Mouse (Mus musculus): ENCODE results near the gene Gm20683. TPM values are rescaled to one million over a fixed set of nuclear protein-coding genes. Genes with fewer than 3 reads are reported as not detected.
A peak's percentile ranks its signal among the peaks of the same experiment; 100 is the strongest.
"Not testable (repeated sequence)": the region's sequence is repeated elsewhere in the genome, so short reads cannot be mapped to it uniquely, and the experiment has no call there.

The Gm20683 gene
- polyA plus RNA-seq, 1 experiment from 2014 or later = 2.5 TPM

DNA sequence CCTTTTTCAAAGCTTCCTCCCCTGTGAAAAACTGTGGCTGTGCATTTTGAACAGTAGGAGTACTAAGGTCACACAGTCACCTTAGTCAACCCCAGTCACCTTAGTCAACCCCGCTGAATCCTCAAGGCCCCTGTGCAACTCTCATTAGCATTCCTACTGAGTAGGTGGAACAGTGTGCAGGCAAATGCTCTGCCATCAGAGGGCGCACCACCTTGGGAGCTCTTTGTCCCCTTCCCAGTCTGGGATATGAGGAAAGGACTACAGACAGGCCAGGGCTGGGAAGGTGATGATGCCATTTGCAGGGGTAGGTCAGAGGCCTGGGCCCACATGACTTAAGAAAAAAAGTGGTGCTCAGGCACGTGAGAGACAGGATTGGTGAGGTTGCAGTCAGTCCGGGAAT lies 37.7 kb upstream of the Gm20683 start:
- 45% methylated on average over 4 of the region's 4 CpGs for WGBS

DNA sequence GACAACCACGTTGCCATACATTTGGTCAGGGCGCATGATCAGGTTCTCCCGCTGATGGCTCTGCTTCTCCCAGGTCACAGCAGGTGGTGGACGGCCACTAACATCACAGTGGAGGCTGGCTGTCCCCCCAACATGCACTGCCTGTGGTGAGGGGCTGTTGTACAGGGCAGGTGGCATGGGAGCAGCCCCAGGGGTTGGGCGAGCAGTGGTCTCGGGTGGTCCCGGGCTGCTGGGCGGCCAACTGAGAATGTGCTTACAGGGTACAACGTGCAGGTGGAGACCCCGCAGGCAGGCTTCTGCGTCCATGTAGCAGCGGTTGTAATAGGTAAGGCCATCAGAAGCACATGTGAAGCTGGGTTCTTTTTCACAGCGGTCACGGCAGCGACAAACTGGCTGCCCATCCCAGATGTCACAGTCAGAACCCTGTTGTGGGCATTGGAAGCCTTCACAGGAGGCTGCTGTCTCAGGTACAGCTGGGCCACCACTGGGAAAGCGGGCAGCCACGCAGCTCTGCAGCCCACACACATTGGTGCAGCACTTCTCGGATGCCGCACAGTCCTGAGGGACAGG lies 37.1 kb upstream of the Gm20683 start:
- WGBS = 87% methylated on average over 19 of the region's 19 CpGs
- Histone ChIP-seq H3K4me2 (no peak overlapping the region), H3K9ac (no peak overlapping the region), H3K36me3 (replicated peaks) (peaks cover 40% of the 10 kb centered on the region), H3K9me3 (no peaks in the 10 kb centered on the region), H3K4me1 (peaks cover 51% of the 10 kb centered on the region), H3K27ac (no peak overlapping the region), H3K27me3 (no peaks in the 10 kb centered on the region), H3K4me3 (replicated peaks) (no peak overlapping the region)
- no peak for ATAC-seq (ENCODE audit: low FRiP score)

More for the DNA sequence above, 37.7 kb upstream of the Gm20683 start:
- peaks cover 46% of the 10 kb centered on the region for H3K36me3 ChIP-seq (replicated peaks)
- H3K4me1 ChIP-seq = peaks cover 46% of the 10 kb centered on the region
- no peak overlapping the region for H3K4me2 ChIP-seq
- no peak overlapping the region for H3K4me3 ChIP-seq (replicated peaks)
- H3K27me3 ChIP-seq = no peaks in the 10 kb centered on the region
- no peaks in the 10 kb centered on the region for H3K9me3 ChIP-seq
- ATAC-seq (ENCODE audit: low FRiP score) = no peak
- H3K9ac ChIP-seq = no peak overlapping the region
- no peak overlapping the region for H3K27ac ChIP-seq

DNA sequence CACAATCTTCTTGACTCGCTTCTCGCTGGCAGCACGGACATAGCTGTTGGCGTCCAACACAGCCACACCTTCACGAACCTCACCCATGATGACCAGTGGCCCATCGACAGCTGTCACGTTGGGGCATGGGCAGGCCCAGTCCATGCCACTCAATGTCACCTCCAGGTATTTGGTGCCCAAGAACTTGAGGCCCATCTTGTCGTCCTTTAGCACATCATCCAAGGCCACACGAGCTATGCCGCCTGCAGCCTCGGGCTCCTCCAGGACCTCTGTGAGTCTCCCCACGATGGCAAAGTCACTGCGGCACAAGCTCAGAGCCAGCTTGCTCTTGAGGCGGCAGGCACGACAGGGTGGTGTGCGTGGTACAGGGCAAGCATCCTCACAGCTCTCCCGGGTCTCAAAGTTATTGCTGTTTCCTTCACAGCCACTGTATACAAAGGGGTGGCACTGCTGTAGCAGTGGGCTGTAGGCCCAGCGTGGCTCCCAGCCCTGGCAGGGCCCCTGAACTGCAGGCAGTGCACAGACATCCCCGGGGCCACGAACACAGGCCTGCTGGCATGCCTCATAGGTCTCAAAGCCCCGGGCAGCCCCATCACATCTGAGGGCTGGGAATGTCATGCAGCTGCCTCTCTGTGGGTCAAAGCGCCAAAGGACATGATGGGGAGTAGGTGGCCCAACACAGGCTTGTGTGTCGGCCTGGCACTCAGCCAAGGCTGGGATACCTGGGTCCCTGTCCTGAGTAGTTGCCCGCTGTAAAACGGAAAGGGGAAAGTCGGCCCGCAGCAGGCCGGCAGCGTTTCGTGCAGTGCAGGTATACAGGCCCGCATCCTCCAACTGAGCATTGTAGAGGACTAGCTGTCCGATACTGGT lies 36.4 kb upstream of the Gm20683 start:
- H3K9me3 ChIP-seq = no peaks in the 10 kb centered on the region
- H3K4me1 ChIP-seq = peaks cover 52% of the 10 kb centered on the region
- H3K27ac ChIP-seq = no peak overlapping the region
- H3K27me3 ChIP-seq = no peaks in the 10 kb centered on the region
- ATAC-seq (ENCODE audit: low FRiP score) = no peak
- 95% methylated on average over 32 of the region's 32 CpGs for WGBS
- peaks cover 33% of the 10 kb centered on the region for H3K36me3 ChIP-seq (replicated peaks)
- no peak overlapping the region for H3K9ac ChIP-seq
- no peak overlapping the region for H3K4me2 ChIP-seq
- H3K4me3 ChIP-seq (replicated peaks) = no peak overlapping the region

GRCm38 (mm10) chr17:25877025-25877424 lies 35.5 kb upstream of the Gm20683 start:
- peaks cover 23% of the 10 kb centered on the region for H3K36me3 ChIP-seq (replicated peaks)
- H3K4me1 ChIP-seq = peaks cover 46% of the 10 kb centered on the region
- no peak overlapping the region for H3K4me3 ChIP-seq (replicated peaks)
- H3K27ac ChIP-seq = no peak overlapping the region
- no peaks in the 10 kb centered on the region for H3K9me3 ChIP-seq
- 95% methylated on average over 3 of the region's 3 CpGs for whole genome bisulfite sequencing
- H3K27me3 ChIP-seq = no peaks in the 10 kb centered on the region
- no peak for ATAC-seq (ENCODE audit: low FRiP score)
- H3K4me2 ChIP-seq = peak overlapping the region; percentile 96; the same call in 1 of the 2 replicates
- H3K9ac ChIP-seq = no peak overlapping the region

GRCm38 (mm10) chr17:25876347-25876915 lies 34.9 kb upstream of the Gm20683 start:
- ATAC-seq (ENCODE audit: low FRiP score) = no peak
- no peaks in the 10 kb centered on the region for H3K9me3 ChIP-seq
- peak overlapping the region; percentile 61 for H3K4me3 ChIP-seq (replicated peaks)
- H3K9ac ChIP-seq = peak overlapping the region; percentile 75
- WGBS = 64% methylated on average over 10 of the region's 10 CpGs
- peak overlapping the region; percentile 91; the same call in 1 of the 2 replicates for H3K27ac ChIP-seq
- peaks cover 42% of the 10 kb centered on the region for H3K4me1 ChIP-seq
- peaks cover 22% of the 10 kb centered on the region for H3K36me3 ChIP-seq (replicated peaks)
- peak overlapping the region; percentile 96 for H3K4me2 ChIP-seq
- no peaks in the 10 kb centered on the region for H3K27me3 ChIP-seq

- peak overlapping the region; percentile 91 for H3K27ac ChIP-seq
- peaks cover 32% of the 10 kb centered on the region for H3K4me1 ChIP-seq
- no peaks in the 10 kb centered on the region for H3K9me3 ChIP-seq
- peak overlapping the region; percentile 61 for H3K4me3 ChIP-seq (replicated peaks)
- peak overlapping the region; percentile 96 for H3K4me2 ChIP-seq
- WGBS = 1% methylated on average over 59 of the region's 59 CpGs
- H3K9ac ChIP-seq = peak overlapping the region; percentile 75
- ATAC-seq (ENCODE audit: low FRiP score) = peak; percentile 92
- peaks cover 22% of the 10 kb centered on the region for H3K36me3 ChIP-seq (replicated peaks)
- no peaks in the 10 kb centered on the region for H3K27me3 ChIP-seq
Measured at GRCm38 (mm10) chr17:25875171-25876136, 33.9 kb upstream of the Gm20683 start.

DNA sequence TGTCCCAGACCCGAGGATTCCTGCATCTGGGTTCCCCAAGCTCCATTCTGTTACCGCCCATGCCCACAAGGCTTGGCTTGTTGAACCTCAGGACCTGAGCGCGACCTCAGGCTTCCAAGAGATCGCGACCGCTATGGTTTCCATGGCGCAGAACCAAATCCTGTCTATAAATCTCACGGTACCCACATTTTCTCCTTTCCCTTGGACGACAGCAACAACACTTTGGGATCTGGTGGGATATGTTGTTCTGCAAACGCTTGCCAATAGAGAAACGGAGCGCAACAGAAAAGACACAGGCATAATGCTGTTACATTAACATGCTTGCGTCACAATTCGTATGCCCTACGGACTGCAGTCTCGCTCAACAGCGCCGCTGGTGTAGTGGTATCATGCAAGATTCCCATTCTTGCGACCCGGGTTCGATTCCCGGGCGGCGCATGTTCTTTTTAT lies 33.2 kb upstream of the Gm20683 start, which contains the start of gene Mettl26:
Mettl26 (plus strand) TSS at position 354 of the 450 bp plus-strand sequence.
- H3K4me1 ChIP-seq = peaks cover 25% of the 10 kb centered on the region
- under 1% methylated on average over 25 of the region's 25 CpGs for WGBS
- no peaks in the 10 kb centered on the region for H3K27me3 ChIP-seq
- H3K4me3 ChIP-seq (replicated peaks) = peak within 1 kb of the TSS; percentile 61
- H3K9me3 ChIP-seq = no peaks in the 10 kb centered on the region
- H3K4me2 ChIP-seq = peak within 1 kb of the TSS; percentile 96
- peak within 1 kb of the TSS; percentile 75 for H3K9ac ChIP-seq
- H3K36me3 ChIP-seq (replicated peaks) = peaks cover 21% of the 10 kb centered on the region
- peak; percentile 70 for ATAC-seq (ENCODE audit: low FRiP score)
- H3K27ac ChIP-seq = peak within 1 kb of the TSS; percentile 91

GRCm38 (mm10) chr17:25874148-25874720 lies 32.7 kb upstream of the Gm20683 start:
- Histone ChIP-seq H3K4me2 (peak overlapping the region; percentile 96), H3K4me1 (peaks cover 24% of the 10 kb centered on the region), H3K9ac (peak overlapping the region; percentile 55), H3K27me3 (no peaks in the 10 kb centered on the region), H3K27ac (peak overlapping the region; percentile 91), H3K9me3 (no peaks in the 10 kb centered on the region), H3K4me3 (replicated peaks) (peak overlapping the region; percentile 61), H3K36me3 (replicated peaks) (peaks cover 16% of the 10 kb centered on the region)
- WGBS = 3% methylated on average over 14 of the region's 14 CpGs
- ATAC-seq (ENCODE audit: low FRiP score) = peak; percentile 15; the same call in 1 of the 2 replicates

DNA sequence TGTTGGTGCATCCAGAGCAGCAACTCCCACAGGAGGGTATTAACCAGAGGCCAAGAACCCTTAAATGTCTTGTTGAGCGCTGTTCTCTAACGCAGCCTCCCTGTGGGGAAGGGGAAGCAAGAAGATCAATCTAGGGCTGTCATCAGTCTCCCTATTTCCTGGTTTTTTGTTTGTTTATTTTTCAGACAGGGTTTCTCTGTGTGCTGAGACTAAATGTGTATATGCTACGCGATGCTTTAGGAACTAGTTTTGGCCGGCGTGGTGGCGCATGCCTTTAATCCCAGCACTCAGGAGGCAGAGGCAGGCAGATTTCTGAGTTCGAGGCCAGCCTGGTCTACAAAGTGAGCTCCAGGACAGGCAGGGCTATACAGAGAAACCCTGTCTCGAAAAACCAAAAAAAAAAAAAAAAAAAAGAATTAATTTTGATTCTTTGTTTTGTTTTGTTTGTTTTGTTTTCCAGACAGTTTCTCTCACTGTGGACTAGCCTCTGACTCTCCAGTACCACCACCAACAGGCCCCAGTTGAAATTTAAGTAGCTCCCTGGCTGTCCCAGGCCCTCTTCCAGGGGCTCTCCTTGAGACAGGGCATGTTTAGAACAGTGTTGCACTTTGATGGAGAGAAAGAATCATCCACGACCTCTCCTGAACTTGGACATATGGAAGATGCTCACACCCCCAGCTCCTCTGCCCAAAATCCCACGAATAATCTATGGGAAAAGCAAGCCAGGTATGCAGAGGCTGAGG lies 32.0 kb upstream of the Gm20683 start:
- H3K4me3 ChIP-seq (replicated peaks) = peak overlapping the region; percentile 61; the same call in 1 of the 2 replicates
- peaks cover 30% of the 10 kb centered on the region for H3K4me1 ChIP-seq
- peaks cover 10% of the 10 kb centered on the region for H3K36me3 ChIP-seq (replicated peaks)
- H3K9ac ChIP-seq = 0 out of 2 replicates have a peak overlapping the region, but pooled peaks have one; percentile 55
- peak overlapping the region; percentile 96 for H3K4me2 ChIP-seq
- no peaks in the 10 kb centered on the region for H3K27me3 ChIP-seq
- 84% methylated on average over 11 of the region's 11 CpGs for WGBS
- no peak overlapping the region for H3K27ac ChIP-seq
- no peak for ATAC-seq (ENCODE audit: low FRiP score)
- H3K9me3 ChIP-seq = no peaks in the 10 kb centered on the region

- Histone ChIP-seq H3K27ac (no peak overlapping the region), H3K27me3 (no peaks in the 10 kb centered on the region), H3K9ac (no peak overlapping the region), H3K4me3 (replicated peaks) (no peak overlapping the region), H3K9me3 (no peaks in the 10 kb centered on the region), H3K4me1 (peaks cover 35% of the 10 kb centered on the region), H3K36me3 (replicated peaks) (peaks cover 1% of the 10 kb centered on the region), H3K4me2 (no peak overlapping the region)
- 76% methylated on average over 3 of the region's 3 CpGs for WGBS
- no peak for ATAC-seq (ENCODE audit: low FRiP score)
Measured at GRCm38 (mm10) chr17:25872676-25873075, 31.1 kb upstream of the Gm20683 start.

GRCm38 (mm10) chr17:25871566-25871965 lies 30.0 kb upstream of the Gm20683 start:
- H3K36me3 ChIP-seq (replicated peaks); H3K9ac ChIP-seq; H3K9me3 ChIP-seq; ATAC-seq (ENCODE audit: low FRiP score); H3K4me3 ChIP-seq (replicated peaks); H3K27me3 ChIP-seq; H3K4me2 ChIP-seq; H3K27ac ChIP-seq: not testable (repeated sequence)
- peaks cover 33% of the 10 kb centered on the region for H3K4me1 ChIP-seq
